Mouse (Mus musculus): ENCODE measurements around the gene Kcnn1.

- TF ChIP-seq GATA1 (IDR thresholded peaks at IDR 0.05; ENCODE audit: borderline replicate concordance, low read length) (no peak), CTCF (IDR thresholded peaks at IDR 0.05; ENCODE audit: low read depth, low read length) (no peak), POLR2AphosphoS5 (IDR thresholded peaks at IDR 0.05; ENCODE audit: insufficient replicate concordance, low read depth, low read length) (no peak), GATA2 (IDR thresholded peaks at IDR 0.05; ENCODE audit: borderline replicate concordance, low read depth, low read length) (no peak)
These were observed 1.7 kb upstream of the Kcnn1 start for GRCm38 (mm10) chr8:70864712-70865221.
